Mouse (Mus musculus) thymus, postnatal 10 days (tissue): ENCODE results near the gene Fam92b.

ENCODE experiments used
- DNase-seq, 2 experiments: peaks; one replicate each; pipeline ENCODE4 v3.0.0; 2021; ENCODE audit warnings: low spot score in 2 of 2

Gene Fam92b

DNA sequence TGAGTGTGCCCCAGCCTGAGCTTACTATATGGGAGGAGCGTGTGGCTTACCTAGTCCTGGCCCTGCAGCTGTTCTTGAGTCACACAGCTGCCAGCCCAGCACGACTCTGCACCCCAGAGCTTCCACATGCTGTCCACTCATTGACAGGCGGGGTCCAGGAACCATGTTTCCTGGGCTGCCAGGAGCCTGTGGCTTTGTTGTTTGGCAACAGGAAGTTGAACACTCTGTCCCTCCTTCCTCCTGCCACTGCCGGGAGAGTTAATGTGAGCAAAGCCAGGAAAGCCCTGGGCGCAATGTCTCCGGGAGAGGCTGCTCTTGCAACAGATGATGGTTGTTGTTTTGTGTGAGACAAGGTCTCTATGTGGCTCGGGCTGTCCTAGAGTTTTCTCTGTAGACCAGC is 24.6 kb downstream of the Fam92b start:
- DNase-seq = no peak

DNA sequence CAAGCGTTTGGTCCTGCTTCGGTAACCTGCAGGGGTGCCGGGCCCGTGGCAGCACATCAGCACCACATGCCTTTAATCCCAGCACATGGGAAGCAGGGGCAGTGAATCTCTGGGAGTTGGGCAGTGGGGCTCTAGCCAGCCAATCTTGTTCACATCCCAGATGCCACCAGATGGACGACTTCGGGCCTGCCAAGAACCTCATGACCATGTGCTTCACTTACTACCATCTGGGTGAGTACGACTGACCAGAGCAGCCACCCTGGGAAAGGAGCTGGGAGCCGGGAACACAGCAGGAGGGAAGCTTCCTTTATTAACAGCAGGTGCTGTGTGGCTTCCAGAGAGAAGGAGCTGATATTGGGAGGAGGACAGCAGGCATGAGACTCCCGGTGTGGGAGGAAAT is 26.1 kb downstream of the Fam92b start:
- no peak for DNase-seq

DNA sequence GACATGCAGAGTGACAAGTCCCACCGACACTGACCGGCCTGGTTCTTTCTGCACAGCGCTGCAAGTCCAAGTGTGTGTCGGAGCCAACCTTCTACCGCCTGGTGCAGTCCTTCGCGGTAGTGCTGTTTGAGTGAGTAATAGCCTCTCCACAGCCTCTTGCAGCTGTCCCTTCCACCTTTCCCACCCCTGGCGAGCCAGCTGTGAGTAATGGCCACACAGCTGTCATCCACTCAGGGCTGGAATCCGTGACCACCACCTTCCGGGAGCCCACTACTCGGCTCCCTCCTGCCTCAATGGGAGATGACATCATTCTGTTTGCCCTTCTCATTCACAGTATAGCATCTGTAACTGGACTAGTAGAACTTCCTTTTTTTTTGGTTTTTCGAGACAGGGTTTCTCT is 27.2 kb downstream of the Fam92b start:
- DNase-seq = no peak

DNA sequence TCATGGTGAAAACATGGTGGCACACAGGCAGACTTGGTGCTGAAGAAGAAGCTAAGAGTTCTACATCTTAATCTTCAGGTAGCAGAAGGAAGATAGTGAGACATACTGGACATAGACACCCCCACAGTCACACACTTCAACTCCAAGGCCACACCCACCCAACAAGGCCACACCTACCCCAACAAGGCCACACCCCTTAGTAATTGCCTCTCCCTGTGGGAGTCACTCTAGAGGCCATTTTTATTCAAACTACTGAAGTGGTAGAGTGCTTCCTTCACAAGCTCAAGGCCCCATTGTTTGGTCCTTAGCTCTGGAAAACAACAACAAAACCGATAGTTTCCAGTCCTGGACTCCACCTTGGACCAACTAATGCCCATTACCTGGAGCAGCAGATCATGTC is 31.2 kb downstream of the Fam92b start:
- DNase-seq = no peak

DNA sequence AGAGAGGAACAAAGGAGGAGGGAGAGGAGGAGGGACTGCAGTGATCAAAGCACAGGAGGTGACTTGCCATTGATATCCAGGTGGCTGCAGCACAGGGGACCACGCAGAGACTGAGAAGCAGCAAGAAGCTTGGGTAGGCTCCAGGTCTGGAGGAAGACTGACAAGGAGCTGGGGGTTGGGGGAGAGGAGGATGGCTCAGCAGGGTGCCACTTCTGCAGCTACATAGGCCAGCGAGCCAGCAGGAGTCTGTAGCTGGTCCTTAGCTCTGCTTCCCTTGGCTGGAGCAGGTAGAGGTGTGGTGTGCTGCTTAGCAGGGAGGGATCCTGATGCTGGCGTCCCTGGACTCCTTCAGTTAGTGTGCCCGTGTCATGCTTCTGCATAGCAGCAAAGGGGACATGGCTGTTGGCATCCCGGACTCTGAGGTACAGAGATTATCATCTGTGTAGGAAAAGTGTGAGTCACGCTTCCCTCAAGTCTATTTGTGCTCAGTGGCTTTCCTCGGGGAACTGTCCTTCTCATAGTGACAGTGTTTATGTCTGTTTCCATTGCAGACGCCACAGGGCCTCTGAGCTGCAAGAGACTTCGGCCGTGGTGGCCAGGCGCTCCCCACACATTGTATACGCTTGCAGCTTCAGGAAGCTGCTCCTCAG is 32.5 kb downstream of the Fam92b start:
- no peak for DNase-seq

DNA sequence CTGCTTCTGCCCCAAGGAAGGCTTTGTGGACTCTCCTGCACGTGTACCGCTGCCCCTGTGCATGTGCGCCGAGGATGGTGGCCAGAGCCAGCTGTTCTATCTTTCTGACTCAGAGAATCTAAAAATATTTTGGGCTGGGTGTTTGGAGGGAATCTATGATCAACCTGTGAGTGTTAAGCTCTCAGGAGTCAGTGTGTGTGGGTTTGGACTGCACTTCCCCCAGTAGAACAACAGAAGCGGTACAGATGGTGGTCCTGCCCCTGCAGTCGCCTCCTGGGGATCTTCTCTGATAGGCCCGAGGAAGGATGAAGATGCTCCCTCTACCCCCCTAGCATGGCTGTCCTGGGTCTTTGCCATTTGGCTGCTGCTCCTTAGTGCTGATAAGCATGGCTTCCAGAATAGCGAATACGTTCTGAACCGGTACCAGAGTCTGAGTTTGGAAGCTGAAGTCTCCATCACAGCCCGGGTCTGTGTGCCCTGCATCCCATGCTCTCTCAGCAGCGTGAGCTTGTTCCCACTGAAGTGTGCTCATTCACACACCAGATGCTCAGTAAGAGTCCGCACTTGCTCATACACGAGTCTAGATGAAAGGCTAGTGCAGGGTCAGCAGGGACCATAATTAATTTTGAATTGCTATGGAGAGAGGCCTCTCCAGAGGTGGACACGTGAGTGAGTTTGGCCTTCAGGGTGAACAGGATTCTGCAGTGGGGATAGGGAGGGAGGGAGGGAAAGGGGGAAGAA is 33.2 kb downstream of the Fam92b start:
- DNase-seq = no peak

DNA sequence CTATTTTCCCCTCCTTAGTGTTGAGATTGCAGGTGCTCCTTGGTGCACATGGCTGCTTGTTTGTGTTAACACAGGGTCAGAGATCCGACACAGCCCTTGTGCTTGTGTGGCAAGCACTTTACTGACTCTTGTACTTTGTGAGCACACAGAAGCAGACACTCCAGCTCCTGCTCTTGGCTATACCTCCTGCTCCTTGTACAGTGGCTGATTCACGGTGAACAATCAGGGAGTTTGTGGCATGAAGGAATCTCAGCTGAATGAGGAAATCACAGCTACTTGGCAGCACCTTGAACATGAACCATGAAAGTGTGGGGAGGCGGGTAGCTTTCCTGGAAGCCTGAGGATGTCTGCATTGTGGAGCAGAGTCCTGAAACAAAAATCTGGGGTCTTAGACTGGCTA is 36.5 kb downstream of the Fam92b start:
- DNase-seq = no peak

DNA sequence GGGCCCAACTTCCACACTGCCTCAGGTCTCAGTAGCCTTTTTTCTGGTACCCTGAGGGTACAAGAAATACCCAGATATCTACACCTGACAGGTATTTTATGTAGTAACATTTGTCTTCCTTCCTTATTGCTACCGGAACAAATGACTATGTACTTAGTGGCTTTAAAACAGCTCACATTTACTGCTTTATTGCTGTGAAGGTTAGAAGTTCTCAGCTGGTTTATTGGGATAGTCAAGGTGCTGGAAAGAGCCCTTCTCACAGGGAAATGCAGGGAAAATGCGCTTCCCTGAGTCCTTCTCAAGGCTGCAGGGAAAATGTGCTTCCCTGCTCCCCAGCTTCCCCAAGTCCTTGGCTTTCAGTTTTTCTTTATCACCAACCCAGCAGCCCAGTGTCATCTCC is 38.3 kb downstream of the Fam92b start:
- DNase-seq = no peak

DNA sequence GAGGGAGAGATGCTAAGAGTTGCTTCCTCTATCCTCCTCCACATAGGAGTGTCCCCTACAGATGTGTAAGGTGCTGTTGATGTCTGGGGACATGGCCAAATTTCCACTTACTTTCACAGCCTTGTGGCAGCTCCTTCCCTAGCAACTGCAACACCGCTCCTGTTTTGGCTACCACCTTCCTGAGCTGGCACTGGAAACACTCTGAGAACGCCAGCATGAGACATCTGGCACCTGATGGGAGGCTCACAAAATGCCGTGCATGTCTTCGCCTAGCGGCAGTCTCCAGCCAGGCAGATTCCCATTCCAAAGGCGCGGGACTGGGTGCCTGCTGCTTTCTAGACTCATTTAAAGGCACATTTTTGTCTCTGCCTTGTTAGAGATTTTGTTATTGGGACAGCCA is 40.6 kb downstream of the Fam92b start:
- no peak for DNase-seq

DNA sequence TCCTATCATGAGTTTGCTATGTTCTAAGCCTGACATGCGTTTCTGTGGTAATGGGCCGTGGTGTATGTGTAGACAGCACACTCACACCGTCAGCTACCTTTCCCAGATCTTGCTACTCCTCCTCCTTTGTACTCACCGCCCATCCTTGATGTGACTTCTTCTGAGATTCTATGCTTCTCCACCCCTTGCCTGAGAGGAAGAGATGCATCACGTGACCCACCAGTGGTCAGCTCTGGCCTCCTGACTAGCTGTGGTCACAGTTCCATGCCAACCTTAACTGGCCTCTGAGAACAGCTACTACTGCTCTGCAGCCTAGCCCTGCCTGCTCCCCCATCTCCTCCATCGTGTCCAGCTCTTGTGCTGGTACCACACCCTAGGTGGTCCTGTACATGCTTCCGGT is 41.6 kb downstream of the Fam92b start:
- no peak for DNase-seq

DNA sequence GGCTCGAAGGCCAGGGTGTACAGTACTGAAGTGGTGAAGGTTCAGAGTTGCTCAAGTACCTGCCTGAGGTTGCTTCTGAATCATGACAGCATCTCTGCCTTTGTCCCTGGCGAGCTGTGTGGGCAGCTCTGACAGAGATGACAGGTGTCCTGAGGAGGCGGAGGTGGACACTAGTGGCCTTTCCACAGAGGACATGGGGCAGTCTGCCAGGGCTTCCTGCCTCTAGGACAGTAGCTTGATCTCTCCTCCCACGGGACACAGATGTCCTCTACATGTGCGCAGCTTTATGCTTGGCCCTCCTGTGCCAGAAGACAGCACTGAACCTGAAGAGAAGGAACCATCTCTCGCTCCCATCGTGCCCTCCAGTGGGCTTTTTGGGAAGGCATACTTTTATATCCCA is 44.1 kb downstream of the Fam92b start:
- no peak for DNase-seq

DNA sequence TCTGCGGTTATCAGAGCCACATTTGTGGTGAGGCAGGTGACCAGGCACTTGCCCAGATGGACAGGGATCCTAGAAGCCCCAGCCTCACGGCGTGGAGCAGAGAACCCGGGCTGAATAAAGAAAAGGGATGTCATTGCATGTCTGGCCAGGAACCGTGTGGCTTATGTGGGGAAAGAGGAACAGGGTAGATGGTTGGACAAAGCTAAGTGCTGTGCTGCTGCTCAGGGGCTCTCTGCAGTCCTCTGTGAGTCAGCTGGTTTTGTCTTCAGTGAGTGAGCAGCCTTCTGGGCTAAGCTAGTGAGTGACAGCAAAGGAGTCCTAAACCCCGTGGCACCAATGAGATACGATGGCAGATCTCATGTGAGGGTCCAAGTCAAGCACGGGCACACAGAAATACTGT is 46.1 kb downstream of the Fam92b start:
- no peak for DNase-seq

DNA sequence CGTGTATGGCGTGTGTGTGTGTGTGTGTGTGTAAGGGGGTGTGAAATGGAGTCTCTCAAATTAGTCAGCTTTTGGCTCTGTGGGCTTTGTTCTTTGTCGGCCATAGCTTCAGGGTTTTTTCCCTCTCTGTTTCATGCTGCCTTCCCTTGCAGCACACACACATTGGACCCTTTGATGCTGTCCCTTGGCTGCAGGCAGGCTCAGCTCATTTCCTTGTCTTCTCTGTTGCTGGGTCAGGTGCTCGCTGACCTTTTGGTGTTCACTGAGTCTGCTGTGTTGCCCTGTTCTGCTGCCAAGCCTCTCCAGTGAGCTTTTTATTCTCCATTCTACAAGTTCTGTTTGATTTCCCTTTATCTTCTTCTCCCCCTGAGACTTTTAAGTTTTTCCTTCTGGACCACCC is 47.7 kb downstream of the Fam92b start:
- no peak for DNase-seq

DNA sequence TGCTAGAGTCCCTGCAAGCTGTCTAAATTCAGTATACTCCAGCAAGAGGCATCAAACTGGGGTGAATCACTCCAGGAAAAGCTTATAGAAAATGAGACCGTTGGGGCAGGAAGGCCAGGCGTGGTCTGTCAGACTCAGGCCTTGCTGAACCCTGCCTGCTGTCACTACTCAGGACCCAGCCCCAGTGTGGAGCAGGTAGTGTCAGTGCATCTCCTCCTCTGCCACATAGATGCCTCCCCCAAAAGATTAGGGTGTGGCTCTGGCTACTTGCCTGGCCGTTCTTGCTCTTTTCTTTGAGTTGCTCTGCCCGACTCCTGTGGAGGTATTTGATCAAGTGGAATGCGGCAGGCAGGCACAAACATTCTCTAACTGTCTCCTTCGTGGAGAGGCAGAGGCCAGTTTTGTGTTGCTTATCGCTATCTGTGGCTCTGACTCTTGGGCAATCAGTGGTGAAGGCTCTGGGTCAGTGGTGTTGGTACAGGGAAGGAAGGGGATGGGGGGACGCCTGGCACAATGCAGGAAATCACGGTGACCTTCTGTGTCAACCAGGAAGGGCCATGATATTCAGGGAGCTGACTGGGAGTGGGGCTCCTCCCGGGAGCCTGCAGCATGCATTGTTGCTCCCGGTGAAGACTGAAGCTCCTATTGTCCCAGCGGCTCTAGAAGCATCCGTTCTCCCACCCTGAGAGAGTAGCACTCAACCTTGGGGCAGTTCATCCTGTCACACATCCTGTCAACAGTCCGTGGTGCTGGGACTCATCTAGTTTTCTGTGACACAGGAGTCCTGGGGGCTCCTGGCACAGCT is 50.7 kb downstream of the Fam92b start:
- no peak for DNase-seq

DNA sequence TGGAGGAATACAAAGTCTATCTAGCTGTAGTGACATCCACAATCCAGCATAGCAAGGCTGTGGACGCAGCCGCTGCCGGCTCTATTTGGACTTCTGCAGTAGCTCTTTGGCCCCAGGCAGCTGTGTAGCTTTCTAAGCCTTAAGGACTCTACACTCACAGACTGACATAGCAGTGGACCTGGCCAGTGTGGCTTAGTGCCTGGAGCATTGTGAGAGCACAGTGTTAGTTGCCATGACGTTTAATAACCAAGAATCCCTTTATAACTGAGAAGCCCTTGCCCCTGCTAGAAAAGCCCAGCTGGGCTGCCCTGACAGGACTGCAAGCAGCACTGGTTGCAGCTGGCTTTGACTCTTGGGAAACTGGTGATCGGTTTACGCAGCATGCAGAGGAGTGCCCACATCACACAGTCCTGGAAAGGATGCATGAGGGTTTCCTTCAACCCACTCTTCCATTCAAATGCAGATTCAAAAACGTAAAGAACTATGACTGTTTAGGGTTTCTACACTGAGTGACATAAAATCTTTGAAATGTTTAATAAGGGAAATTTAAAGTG is 52.4 kb downstream of the Fam92b start:
- no peak for DNase-seq

DNA sequence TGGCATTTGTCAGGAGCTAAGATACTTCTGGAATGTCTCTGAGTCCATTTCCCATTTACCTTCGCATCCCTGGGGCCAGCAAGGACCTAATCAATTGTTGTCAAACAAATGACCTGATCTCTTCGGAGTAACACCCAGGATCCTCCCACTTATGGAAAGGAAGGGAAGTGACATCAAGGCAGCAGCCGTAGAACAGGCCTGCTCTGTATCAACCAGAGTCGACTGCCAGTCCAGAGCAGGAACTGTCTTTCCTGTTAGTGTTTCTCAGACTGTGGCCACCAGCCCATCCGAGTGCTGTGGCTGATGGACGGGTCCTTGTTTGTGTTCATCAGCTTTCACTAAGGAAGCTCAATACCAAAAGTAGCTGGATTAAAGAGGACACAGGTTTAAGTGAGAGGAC is 53.0 kb downstream of the Fam92b start:
- DNase-seq = no peak

DNA sequence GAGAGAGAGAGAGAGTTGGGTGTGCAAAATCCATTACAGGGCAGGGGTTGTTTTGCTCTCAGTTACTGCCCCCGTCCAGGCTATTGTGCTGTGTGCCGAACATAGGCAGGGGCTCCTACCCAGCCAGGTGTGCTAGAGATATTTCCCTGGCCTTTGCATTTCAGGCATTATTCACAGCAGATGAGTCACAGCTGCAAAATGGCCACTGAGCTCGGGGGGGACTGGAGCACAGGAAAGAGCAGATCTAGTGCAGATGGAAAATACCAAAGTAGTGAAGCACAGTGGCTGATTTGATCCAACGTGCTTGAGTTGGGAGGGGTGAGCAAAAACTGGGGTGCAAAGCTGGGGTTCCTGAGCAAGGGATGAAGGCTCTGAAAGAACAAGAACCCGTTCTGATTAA is 56.3 kb downstream of the Fam92b start:
- DNase-seq = no peak

DNA sequence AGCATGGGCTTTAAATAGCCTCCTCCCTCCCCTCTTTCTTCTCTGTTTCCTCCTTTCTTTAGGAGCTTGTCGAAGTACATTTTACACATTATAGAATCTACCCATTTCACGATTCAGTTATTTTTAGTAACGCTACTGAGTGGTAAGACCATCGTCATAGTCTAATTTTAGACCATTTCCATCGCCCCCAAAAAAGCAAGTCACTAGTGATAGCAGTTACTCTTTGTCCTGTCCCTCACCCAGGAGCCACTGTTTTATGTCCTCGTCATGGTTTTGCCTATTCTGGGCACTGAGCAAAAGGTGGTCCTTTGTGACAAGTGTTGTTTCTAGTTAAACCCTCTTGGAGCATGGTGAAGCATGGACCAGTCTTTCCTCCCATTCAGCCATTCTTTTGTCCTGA is 57.3 kb downstream of the Fam92b start:
- no peak for DNase-seq

DNA sequence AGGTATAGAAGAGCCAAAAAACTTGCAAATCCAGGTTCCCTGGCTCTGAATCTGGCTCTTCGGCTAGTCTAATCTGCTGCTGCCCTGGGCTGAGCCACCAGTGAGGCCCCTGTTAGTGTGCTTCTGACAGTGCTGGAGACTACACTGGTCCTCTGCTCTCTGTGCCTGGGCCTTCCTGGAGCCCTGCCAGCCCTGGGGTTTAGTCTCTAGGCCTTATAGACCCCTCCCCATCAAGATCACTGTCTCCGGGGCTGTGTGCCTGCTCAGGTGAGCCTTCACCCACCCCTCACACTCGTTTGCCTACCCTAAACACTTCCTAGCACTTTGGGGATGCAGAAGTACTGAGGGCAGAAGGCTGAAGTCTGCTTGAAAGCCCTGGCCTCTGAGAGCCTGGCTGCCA is 57.8 kb downstream of the Fam92b start:
- no peak for DNase-seq

DNA sequence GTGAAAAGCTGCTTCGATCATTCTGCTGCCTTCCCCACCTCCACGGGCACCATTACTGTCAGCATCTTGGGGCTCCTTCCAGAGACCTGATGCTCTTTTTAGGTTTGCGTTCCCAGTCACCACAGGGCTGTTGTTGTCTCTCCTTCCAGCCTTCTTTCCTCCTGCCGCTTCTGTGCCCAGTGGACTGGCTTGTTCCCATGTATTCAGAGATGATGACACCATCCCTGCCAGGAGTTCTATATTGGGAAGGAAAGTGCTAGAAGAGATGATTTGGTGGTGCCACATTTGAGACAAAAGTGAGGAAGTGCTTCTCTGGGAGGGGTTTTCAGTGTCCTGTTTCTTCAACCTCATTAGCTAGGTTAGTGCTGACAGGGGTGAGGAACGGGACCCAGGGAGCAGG is 58.4 kb downstream of the Fam92b start:
- no peak for DNase-seq

DNA sequence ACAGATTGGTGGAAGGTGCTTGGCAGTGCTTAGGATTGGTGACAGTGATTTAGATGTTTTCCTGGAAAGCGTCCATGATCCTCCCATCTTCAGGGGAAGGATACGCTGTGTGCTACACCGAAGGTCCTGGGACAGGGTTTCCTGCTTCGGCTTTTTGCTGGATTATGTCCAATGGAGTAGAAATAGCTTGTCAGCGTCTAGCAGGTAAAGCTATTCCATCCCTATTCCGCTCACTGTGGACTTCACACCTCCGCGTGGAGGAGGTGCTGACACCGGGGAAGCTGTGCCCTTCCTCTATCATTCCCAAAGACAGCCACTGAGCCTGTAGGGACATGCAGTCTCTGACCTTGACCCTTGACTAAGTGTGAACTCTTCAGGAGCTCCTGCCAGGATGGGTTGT is 59.1 kb downstream of the Fam92b start:
- no peak for DNase-seq

DNA sequence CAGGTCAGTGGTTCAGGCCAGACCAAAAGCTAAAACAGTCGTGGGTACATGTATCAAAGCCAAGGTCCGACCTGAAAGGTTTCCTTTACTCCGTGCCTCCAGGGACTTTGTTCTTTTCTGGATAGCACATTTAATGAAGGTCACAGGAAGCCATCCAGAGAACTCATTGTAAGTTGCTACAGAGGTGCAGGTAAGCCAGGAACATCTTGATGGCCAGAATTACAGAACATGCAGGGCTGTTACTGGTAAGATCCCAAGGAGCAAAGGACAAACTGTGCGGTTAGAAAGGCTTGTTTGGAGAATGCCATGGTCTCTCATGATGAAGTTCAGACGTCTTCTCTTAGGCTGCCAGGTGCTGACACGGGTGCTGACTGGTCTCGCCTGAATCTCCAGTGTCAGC is 60.7 kb downstream of the Fam92b start:
- DNase-seq = no peak
